Comparison of ENCODE assay signal across 12 mouse cellular contexts in the genomic region with DNA sequence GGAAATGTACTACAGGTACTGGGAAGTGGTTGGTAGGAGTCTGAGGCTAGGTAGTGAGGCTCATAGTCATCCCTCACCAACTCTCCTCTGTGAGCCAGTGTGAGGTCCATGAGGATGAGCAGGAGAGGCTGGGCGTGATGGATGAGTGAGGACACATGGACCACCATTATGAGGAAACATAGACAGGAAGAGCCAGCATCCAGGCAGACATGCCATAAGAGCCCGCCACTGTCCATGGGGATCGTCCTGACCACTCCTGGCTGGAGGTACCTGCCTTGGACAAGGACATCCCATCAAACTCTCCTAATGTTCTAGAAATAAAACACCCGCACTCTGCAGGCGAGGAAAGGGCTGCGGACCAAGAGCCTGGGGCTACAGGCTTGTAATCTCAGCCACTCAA. TPM values are rescaled to one million over a fixed set of nuclear protein-coding genes. Genes with fewer than 3 reads are reported as not detected.
"Had no signal": no experiment of that assay in that cellular context is flagged by ENCODE, and none has a peak within 500 bp of the region (broad histone marks: within the 10 kb centered on the region; RNA-seq: fewer than 3 reads in every experiment).

A gene (minus strand): TSS at position 101 of the 400 bp plus-strand sequence.

- H3K4me3 ChIP-seq: heart, adult 2 months; heart, embryonic 13.5 days; heart, embryonic 15.5 days; hindbrain, embryonic 13.5 days; hindbrain, embryonic 15.5 days; layer of hippocampus, adult 2 months; limb, embryonic 13.5 days; limb, embryonic 15.5 days; liver, embryonic 12.5 days had no signal

- H3K36me3 ChIP-seq: heart, embryonic 13.5 days; heart, embryonic 15.5 days; hindbrain, embryonic 13.5 days; hindbrain, embryonic 15.5 days; limb, embryonic 13.5 days; limb, embryonic 15.5 days; liver, embryonic 12.5 days had no signal

- H3K4me2 ChIP-seq: heart, embryonic 11.5 days; heart, embryonic 13.5 days; heart, embryonic 15.5 days; hindbrain, embryonic 13.5 days; hindbrain, embryonic 15.5 days; limb, embryonic 13.5 days; limb, embryonic 15.5 days; liver, embryonic 12.5 days had no signal

- H3K27ac ChIP-seq: heart, adult 2 months; heart, embryonic 13.5 days; heart, embryonic 15.5 days; hindbrain, embryonic 13.5 days; hindbrain, embryonic 15.5 days; hindbrain, postnatal 0 days; layer of hippocampus, adult 2 months; limb, embryonic 13.5 days; limb, embryonic 15.5 days; liver, embryonic 12.5 days had no signal

- H3K9ac ChIP-seq: heart, embryonic 13.5 days; heart, embryonic 15.5 days; hindbrain, embryonic 13.5 days; hindbrain, embryonic 15.5 days; limb, embryonic 13.5 days; limb, embryonic 15.5 days; liver, embryonic 12.5 days had no signal

- H3K4me1 ChIP-seq: heart, embryonic 13.5 days; heart, embryonic 15.5 days; liver, embryonic 12.5 days had no signal

- ATAC-seq: liver, embryonic 12.5 days had no signal

- H3K9me3 ChIP-seq: heart, embryonic 13.5 days; heart, embryonic 15.5 days; hindbrain, embryonic 13.5 days; hindbrain, embryonic 15.5 days; limb, embryonic 13.5 days; limb, embryonic 15.5 days; liver, embryonic 12.5 days had no signal

RNA-seq across cellular contexts. Expression of the gene that starts here (rescaled TPM):
- total RNA-seq: liver, adult 2 months had no signal
- polyA plus RNA-seq: liver, adult 2 months had no signal
